Mouse (Mus musculus) left cerebral cortex, adult 18-20 months (tissue): ENCODE measurements around the gene Lsm12. TPM values are rescaled to one million over a fixed set of nuclear protein-coding genes. Genes with fewer than 3 reads are reported as not detected.

Source experiments
- DNase-seq, 2 experiments: peaks; one replicate each; pipeline ENCODE4 v3.0.0; 2021 to 2022; ENCODE audit warnings: low spot score in 2 of 2, mixed read lengths in 1 of 2
- long read RNA-seq, 2 experiments: library from polyadenylated mRNA; stranded (forward); transcript quantifications; one replicate each; pipeline ENCODE4 v2.0.0; 2021
- total RNA-seq, 2 experiments: library from RNA; stranded (reverse); gene quantifications; 2 replicates each; pipeline ENCODE4 v1.2.3; 2021

Gene Lsm12
- total RNA-seq, result 10 to 100 TPM; 55.0 to 64.2 TPM
- long read RNA-seq, experiment 1, transcript Lsm12-201 (5 exons, 2,256 nt), result major isoform, 9 of 10 reads
- long read RNA-seq, experiment 1, partial matches to known transcripts, result 0 of 10 reads
- long read RNA-seq, experiment 1, other reads (novel, unspliced or antisense), result 1 of 10 reads
- long read RNA-seq, experiment 2, transcript Lsm12-201 (5 exons, 2,256 nt), result major isoform, 5 of 5 reads
- long read RNA-seq, experiment 2, partial matches to known transcripts, result 0 of 5 reads
- long read RNA-seq, experiment 2, other reads (novel, unspliced or antisense), result 0 of 5 reads

DNA sequence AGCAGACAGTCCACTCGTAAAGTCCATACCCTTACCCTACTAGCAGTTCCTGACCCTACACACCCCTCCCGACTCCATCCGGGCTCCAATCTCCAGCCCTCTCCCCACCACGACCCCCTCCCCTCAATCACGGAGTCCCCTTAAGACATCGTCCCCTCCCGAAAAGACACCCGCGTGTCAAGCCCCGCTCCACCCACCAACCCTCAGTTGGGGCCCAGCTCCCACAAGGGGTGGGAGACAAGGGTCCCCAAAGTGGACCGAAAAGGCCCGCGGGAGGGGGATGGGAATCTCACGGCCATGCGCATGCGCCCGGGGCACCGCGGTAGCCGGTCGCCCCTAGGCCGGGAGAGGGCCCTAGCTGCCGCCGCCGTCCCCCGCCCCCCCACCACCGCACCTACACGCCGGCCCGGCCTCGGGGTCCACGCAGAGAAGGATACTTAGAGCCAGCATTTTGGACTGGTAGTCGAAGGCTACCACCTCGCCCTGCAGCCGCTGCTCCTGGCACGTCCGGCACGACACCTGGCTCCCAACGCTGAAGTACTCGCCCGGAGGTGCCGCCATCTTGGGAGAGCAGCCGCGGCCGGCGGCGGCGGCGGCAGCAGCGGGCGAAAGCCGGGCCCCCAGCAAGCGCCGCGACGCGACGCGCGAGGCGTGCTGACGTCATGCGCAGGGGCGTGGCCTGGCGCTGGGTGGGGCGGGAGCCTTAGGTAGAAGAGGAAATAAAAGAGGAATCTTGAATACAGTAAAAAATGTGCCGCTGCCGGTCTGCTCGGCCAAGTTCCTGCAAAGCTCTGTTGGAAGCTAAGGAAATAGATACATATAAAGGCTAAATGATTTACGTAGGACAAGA, at the start of gene Lsm12:
Gene Lsm12, minus strand, starts transcription at position 651 of the 850 bp plus-strand sequence.
- DNase-seq, result peak; percentile 94 to 97

DNA sequence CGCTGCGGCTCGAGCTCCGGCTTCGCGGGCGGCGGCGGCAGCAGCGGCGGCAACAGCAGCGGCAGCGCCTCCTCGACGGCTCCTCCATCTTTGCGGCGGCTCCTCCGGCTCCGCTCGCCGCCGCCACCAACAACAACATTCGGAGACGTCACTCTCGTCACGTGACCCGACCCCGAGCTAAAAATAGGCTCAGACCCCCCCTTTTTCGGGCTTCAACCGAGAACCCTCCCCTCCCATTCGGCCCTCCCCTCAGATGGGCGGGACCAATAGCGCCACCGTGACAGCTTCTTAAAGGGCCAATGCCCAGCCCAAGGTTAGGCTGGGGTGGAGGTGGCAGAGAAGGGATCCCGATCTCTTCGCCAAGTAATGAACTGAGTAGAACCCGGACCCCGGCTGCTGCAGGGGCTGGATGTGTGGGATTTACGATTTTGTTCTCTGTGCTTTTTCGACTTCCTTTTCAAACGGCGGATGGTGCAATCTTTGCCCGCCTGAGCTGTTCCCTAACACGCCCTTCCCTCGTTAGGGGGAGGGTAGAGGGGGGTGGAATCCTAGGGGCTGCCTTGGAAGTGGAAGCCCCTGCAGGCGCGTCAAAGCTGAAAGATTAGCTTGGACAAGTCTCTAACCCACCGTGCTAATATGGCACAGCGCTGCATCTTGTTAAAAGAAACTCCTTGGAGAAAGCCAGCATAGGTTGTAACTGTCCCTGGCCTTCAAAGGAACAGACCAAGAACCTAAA, 45.1 kb upstream of the Lsm12 start, which contains the start of gene Hdac5:
Gene Hdac5, minus strand, starts transcription at position 161 of the 736 bp plus-strand sequence.
- peak; percentile 97 to 99 for DNase-seq

DNA sequence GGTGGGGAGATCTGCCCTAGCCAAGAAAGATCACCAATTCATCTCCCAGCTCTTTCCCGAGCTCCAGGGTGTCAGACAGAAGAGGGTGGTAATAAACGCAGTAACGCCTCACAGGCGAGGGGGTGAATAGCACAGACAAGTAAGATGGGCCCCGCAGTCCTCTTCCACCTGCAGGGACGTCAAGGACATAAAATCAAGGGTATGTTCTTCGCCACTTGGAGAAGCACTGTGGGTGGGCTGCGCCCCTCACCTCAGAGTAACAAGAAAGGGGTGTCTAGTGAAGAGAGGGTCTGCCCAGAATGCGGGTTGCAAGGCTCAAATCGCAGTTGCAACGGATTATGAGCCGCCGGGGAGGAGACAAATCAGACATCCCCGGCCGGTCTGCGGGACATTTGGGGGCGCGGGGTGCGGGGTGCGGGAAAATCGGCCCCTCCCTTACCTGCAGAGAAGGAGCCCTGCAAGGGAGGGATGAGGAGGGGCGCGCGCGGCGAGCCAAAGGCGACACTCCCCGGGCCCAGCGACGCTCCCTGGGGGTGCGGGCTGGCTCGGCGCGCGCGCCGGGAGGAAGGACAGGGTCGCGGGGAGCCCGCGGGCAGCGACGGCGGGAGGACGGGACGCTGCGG, 44.3 kb upstream of the Lsm12 start:
- DNase-seq, result no peak

DNA sequence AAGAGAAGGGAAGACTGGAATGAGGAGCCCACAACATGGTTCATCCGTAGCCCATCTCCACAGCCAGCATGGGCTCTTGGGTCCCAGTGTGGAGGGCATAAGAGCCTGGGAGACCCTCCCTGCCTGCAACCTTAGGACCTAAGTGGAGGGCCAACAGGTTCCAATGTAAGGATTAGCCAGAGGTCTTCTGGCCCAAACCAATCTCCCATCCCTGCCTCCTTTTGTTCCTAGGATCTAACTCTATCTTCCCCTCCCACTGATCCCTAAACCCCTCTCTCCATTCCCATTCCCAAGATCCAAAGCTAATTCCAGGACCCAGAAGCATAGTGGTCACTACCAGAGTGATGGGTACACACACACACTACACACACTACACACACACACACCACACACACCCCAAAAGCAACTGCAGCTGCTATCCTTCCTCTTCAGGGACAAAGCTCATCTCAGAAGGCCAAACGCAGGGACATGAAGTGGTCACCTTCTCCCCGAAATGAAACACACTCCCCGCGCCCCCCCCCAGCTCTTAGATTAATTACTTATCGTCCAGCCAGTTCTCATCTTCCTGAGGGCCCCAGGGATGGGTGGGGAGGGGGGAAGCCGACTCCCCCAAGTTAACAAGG, 43.7 kb upstream of the Lsm12 start:
- no peak for DNase-seq

DNA sequence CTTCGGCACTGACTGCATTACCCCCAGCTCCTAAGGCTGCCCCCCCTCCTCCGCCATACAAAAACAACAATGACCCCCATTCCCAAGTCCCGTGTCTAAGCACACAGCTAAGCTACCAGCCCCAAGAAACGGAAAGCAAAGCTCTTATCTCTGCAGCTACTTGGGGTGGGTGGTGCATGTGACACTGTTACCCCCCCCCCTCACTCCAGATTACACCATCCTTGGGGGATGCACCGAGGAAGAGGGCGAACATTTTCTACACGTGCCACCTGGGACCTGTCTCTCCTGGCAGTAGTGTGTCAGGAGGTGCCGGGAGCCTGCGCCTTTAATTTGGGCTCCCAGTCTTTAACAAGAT, 43.1 kb upstream of the Lsm12 start:
- no peak for DNase-seq

DNA sequence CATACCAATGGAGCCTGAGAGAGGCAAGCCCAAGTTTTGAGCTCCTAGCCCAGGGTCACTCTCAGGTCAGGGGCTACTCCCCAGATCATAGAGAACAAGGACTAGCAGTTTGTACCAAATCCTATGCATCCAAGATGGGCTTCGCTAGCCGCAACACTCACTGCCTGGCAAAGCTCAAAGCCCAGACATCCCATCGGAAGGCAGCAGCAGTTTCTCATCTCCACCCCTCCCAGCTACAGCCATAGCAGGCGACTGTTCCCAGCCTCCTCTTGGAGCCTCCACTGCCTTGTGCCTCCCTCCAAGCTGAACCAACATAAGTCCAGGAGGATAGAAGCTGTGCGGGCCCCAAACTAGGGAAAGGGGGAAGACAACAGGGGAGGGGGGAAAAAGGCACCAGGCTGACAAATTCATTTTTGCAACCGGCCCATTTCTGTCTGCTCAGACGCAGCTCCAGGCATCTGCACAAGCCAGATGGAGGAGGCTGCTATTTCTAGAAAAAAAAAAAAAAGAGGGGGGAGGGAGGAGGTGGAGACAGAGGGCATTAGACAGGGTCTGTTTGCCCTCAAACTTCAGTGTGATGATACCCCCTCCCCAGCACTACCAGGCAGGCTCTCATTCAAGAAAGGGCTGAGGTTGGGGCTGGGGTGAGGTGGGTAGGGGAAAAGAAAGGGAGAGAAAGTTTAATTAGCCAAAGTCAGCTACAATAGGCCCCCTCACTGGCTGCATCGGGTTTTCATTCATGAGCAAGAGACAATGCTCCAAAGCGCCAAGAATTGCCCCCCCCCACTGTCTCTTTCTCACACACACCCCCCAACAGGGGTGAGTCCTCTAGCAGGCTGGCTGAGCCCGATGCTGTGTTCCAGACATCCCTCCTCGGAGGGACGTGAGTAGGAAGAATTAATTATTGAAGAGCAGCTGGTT, 42.4 kb upstream of the Lsm12 start:
- no peak for DNase-seq

DNA sequence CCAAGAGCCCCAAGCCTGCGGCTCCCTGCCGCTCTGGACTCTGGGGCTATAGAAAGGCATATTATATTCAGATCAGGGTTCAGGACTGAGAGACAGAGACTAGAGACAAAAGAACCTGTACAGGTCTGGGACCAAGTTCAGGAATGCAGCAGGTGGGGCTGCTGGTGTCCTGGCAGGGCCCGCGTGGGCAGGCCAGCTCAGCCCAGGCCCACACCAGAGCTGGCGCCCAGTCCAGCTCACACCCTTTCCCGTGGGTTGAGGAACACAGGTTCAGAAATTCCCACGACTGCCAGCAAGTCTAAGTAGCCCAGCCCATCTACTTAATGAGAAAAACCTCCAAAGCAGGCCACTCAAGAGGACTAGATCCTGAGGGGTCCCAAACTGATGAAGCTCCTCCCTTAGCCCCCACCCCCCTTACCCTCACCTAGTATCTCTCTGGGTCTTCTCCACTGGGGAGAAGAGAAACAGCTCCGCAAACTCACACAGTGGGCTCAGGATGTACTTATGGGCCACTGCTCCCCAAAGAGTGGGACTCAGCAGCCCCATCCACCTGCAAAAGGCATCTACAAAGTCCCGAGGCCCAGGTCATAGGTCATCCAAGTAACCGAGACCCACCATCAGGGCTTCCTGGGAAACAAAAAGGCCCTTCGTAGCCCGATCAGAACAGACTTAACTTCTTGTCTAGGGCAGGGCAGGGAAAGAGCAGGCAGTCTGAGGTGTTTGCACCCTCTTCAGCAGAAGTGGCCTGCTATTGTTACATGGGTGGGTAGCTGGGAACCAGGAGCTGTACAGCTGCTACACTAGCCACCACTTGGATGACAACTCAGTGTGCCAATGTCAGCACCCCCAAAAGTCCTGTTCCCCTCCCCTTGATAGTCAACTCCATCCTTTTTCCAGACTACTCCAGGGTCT, 41.2 kb upstream of the Lsm12 start:
- DNase-seq, result no peak

DNA sequence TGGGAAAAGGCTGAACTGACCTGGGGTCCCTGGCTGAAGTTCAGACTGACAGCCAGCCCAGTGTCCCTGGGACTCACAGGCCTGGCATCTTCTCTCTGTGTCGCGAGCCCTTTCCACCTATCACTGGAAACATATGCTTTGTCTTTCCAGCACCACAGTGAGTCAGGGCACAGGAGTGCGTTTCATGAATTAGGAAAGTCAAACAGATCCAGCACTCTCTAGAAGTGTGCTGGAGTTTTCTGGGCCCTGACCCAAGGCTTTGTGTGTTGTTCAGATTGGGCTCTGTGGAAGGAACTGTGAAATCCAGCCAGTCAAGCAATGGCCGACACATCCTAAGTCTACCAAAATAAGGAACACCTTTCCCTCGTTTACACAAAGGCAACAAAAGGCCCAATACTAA, 40.1 kb upstream of the Lsm12 start:
- no peak for DNase-seq

DNA sequence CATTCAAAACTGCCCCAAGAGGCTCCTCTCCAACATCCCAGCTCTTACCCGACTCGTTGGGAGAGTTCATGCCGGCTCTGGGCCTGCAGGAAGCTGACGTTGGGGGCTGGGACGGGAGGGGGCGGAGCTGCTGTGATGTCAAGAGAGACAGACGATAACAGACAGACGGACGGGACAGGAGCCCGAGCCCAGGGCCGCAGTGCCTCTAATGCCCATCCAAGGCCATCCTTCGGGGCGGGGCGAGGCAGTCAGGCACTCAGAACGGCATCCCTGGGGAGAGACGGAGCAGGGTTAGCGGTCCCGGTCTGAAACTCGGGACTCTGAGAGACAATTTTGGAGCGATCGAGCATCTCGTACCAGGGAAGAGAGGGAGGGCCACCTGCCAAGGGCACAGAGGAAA, 39.6 kb upstream of the Lsm12 start:
- DNase-seq, result no peak

DNA sequence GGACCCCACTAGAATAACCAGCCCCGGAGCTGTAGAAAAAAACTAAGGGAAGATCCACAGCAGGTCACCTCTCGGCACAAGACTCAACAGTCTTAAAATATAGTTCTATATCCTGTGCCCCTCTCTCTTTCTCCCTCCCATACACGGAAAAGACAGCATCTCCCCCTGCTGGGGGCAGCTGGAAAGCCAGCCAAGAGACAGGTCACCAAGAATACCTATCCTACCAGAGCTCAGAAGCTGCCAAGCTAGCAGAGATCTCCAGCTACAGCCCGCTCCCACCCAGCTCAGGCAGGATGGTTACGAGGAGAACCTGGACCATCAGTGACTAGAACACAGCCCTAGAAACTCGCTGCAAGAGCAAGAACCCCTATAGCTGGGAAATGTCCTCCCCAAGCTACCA, 38.1 kb upstream of the Lsm12 start:
- no peak for DNase-seq

DNA sequence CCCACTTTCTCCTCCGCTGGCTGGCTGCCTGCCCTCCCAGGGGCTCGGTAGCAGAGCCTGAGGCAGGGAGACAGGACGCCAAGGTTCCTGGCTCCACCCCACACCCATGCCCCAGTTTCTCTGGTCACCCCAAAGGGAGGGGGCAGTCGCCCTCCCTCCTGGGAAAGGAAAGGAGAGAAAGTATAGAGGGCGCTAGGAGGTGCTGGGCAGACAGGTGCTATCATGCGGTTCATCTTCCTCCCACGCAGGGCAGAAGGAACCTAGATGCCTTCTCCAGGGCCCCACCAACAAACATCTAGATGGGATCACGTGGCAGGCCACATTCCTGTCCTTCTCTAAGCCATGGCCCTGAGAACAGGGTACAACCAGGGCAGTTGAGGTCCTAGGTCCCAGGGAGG, 36.9 kb upstream of the Lsm12 start:
- DNase-seq, result no peak

DNA sequence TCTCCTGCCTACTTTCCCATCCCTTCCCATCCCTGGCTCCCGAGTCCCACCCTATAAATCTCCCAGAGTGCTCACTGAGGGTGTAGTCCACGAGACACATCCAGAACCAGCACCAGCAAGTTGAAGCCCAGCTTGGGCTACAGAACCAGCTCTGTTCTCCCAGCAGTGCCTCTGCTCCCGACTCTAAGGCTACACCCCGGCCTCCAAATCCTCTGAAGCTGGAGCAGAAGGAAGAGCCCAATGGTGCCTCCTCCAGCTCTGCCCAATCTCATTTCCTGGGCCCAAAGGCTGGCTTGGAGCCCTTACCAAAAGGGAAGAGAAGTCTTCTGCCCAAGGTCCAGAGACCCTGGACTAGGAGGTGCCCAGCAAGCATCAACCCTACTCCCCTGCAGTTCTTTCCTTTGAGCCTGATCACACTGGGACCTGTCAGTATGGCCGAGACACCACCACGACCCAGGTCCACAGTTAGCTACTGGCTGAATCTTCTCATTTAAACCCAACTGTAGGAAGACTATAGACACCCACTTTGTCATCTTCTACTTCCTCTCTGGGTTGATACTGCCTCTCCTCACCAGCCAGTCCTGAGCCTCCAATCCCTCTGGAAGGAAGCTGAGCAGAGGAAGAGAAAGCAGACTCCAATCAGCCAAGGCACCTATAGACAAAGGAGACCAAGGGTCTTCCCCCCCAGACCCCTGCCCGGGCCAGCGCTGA, 36.3 kb upstream of the Lsm12 start:
- DNase-seq, result no peak

DNA sequence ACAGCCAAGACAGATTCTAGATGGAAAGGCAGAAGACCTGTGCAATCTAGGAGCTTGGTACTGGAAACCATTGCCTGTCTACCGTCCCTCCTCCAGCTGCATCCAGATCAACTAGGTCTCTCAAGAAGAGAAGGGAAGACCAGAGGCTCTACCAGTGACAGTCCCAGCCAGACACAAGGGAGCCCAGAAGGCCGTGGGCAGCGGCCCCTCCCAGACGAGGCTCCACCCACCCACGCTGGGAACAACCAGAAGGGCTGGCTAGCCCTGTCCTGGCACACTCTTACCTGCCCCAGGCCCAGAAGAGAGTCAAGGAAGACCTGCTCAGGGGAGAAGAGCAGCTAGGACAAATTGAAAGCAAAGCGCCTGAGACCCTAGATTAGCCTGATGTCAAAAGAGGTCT, 35.4 kb upstream of the Lsm12 start:
- DNase-seq, result peak in 1 of 2 experiments; percentile 53

DNA sequence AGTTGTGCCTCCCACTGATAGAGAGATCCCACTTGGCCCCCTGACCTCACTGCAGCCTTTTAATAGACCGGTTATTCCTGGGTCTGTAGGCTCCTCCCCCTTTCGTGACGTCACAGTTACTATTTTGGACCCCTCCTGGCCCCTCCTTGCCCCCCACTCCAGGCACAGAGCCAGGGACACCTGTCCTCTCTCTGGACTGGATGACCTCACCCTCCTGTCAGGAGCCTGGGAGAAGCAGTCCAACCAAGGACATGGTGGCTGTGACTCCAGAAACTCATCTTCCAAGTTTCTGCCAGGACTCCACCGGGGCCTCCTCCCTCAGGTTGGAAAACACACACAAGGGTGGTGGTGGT, 34.9 kb upstream of the Lsm12 start:
- no peak for DNase-seq

DNA sequence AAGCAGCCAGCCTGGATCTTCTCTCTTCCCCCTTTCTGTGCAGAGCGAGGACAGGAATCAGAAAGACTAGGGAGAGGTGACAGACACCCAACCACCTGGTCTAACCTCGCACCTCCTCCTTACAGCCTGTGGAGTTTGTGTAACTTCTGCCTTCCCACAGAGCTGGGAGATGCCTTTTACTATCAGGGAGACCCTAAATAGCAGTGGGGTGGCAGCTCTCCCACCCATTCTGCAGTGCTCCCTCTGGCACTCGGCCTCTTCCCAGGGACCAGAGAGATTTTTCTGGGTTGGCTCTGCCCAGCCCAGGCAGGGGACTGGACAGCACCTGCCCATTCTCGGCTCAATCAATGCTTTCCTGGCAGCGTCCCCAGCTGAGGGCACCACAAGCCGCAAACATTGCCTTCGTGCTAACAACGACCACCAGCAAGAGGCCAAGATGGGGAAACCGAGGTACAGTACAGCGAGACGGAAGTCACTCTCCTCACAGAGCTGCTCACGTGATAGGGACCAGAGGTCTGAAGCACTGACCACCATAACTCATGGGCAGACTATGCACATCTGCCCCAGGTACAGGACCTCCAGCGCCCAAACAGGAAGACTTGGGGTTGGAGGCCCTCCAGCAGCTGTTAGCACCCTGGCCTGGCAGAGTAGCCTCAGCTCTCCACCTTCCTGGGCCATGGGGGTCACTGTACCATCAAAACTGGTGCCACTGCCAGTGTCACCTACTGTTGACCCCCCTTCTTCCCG, 34.3 kb upstream of the Lsm12 start:
- DNase-seq, result no peak

DNA sequence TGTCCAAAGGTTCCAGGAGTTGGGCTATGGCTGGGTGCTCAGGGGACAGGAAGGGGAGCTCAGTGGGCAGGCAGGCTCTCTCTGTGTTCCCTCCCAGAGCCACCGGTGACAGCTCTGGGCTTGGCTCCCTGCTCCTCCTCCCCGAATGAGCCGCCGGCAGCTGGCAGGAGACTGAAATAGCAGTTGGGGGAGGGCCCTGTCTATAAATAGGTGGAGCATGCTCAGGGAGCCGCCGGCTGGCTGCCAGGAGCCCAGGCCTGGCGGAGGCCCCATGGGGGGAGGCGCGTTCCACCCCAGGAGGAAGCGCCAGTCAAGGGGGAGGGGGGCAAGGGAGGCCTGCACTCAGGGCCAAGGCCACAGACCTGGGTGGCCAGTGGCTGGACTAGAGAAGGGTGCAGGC, 33.7 kb upstream of the Lsm12 start:
- peak; percentile 94 to 96 for DNase-seq

DNA sequence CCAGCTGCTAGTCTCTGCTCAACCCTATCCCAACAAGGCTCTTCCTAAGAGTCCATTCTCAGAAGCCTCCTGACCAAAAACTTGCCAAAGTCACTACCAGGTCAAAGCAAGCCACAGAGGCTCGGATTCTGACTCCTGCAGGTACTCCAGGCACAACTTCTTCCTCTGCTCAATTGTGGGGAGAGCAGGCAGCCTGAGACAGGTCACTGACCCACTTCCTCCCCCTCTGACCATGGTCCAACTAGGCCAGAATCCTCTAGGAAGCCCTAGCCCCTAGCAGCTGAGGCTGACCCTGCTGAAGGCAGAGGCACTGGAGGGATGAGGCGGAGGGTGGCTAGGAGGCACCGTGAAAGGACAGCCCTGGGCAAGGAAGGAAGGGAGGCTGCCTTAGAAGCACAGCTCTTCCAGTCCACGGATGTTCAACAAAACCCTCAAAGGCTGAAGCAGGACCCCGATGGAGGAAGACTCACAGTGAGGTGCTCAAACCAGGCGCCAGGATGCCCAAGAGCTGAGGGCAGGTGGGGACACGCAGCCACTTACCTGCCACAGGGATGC, 32.9 kb upstream of the Lsm12 start:
- DNase-seq, result no peak
